Mouse (Mus musculus): ENCODE data around the gene Sema4d.
A peak's percentile ranks its signal among the peaks of the same experiment; 100 is the strongest.

Sema4d gene

GRCm38 (mm10) chr13:51755584-51755983 lies 38.0 kb downstream of the Sema4d start:
- DNase-seq (ENCODE audit: low read depth in 1 of 2, low spot score in 2 of 2): no peak

DNA sequence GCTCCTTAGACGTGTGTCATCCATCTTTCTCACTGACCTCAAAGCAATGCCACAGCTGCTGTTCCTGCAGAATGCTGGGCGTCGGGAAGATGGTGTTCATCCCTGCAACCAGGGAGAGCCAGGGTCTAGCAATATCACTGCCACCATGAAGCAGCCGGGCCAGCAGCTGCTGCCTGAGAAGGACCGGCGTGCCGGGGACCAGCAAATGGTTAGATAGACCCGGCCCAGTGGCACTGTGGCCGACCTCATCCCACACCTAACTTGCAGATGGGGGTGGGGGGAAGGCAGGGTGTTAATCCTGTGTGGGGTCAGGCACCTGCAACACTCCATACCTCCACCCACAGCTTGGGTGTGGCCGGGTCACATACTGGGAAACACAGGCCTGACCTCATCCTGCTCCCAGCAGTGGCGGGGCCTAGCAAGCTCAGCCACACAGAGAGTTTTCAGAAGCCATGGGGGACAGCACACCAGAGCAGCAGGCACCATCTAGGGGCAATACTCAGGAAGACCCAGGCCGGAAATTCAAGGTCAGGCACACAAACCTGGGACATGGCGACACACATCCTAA lies 38.9 kb downstream of the Sema4d start:
- DNase-seq (ENCODE audit: low read depth in 1 of 2, low spot score in 2 of 2): no peak

- DNase-seq (ENCODE audit: low read depth in 1 of 2, low spot score in 2 of 2): no peak
Observed at GRCm38 (mm10) chr13:51753802-51754444, 39.6 kb downstream of the Sema4d start.

DNA sequence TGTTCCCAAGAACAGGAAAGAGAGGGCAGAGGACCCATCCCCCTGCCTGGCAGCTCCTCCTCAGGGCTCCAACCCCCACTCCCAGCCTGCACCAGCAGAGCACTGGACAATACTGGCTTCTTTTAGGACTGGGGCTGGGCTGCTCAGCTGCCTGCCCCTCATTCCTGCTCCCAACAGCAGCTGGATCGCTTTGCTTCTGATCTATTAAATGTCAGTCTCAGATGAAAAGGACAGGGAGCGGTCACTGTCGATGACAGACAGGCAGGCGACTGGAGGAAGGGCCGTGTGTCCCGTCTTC lies 40.4 kb downstream of the Sema4d start:
- DNase-seq (ENCODE audit: low read depth in 1 of 2, low spot score in 2 of 2): no peak

- DNase-seq (ENCODE audit: low read depth in 1 of 2, low spot score in 2 of 2): no peak
Observed at GRCm38 (mm10) chr13:51752346-51753167, 41.0 kb downstream of the Sema4d start.

DNA sequence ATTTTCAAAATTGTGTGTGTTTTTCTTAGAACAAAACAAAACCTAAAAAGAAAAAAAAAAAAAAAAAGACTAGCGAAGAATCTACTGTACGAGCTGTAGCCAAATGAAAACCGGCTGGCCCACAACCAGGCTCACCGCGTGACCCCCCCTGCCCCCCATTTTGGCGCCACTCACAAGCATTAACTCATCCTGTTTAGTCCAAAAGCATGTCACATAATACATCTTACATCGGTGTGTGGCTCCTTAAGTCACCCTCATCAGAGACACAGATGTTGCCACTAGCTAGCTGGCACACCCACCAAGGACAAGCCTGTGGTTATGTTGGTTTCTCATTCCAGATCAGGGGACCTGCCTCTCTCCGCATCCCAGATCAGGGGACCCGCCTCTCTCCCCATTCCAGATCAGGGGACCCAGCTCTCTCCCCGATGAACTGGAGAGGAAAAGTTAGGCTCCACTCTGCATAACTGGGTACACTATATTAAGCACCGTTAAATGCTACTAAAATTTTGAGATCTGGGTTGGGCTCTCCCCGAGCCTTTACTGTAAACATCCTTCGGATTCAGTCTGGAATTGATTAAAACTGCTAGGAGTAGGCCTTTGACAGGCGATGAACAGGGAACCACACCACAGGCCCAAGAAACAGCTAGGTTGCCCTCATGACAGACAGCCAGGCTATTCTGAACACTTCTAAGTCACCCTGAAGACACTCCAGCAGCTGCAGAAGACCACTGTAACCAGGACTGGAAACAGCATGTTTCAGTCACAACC lies 43.8 kb downstream of the Sema4d start:
- no peak for DNase-seq (ENCODE audit: low read depth in 1 of 2, low spot score in 2 of 2)

DNA sequence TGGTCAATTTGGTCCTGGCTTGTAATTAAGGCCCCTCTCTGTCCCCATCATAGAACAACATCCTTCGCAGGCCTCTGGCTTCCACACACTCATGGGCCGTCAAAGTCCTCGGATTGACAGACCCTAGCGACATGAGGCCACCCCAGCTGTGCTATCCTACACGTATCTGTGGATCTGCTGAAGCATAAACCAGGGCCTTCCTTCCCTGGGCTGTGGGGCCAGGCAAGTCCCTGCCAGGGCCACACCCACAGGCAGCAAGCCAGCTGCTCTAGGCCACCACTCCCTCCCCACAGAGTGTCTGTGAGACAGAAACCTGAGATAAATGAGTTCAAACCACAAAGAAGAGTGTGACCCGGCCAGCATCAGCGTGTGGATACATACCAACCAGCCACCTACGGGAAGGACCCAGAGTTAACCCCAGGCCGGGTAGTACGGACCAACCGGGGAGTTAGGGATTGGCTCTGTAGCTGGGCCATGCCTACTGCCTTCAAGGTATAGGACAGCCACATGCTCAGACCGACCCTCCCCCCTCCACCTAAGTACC lies 45.5 kb downstream of the Sema4d start:
- DNase-seq (ENCODE audit: low read depth in 1 of 2, low spot score in 2 of 2): no peak

- no peak for DNase-seq (ENCODE audit: low read depth in 1 of 2, low spot score in 2 of 2)
Observed at GRCm38 (mm10) chr13:51747069-51747468, 46.5 kb downstream of the Sema4d start.

- DNase-seq (ENCODE audit: low read depth in 1 of 2, low spot score in 2 of 2): no peak
Observed at GRCm38 (mm10) chr13:51745862-51746261, 47.7 kb downstream of the Sema4d start.

- no peak for DNase-seq (ENCODE audit: low read depth in 1 of 2, low spot score in 2 of 2)
Observed at GRCm38 (mm10) chr13:51743855-51744254, 49.7 kb downstream of the Sema4d start.

DNA sequence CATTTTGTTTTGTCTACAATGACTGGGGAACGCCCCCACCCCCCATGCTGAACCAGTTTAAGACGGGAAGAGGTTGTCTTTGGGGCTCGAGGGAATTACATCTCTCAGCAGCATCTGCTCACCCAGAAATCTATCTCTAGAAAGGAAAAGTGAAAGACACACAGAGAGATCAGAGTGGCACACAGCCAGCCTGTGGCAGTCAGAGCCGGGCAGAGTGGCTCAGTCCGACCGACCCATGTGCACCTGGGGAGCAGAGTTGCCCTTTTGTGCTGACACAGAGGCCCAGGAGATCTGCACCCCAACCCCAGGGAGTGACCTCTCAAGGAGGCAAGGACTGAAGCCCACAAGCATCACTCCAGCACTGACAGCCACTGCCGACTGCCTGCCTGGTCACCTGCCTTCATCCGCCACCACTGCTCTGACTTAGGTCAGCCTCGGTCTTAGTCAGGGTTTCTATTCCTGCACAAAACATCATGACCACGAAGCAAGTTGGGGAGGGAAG lies 50.9 kb downstream of the Sema4d start:
- peak; percentile 51 to 59 for DNase-seq (ENCODE audit: low read depth in 1 of 2, low spot score in 2 of 2)

DNA sequence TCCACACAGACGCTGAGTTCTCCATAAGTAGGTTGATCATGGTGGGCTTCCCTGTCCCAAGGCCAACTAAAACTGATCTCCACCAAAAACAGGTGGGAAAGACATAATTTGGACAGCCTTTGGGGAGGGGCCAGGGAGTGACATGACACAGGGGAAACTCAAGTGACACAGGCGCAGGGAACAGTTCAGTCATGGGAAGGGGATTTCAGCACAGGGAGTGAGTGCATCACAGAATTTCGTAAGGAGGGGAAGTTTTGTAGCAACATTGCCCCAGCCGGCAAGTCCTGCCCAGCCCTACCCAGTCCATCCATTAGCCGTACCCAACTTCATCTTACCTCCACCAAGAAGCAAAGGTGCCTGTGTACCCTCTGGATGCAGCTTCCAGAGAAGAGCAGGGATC lies 52.8 kb downstream of the Sema4d start:
- DNase-seq (ENCODE audit: low read depth in 1 of 2, low spot score in 2 of 2): peak; percentile 73 to 76

GRCm38 (mm10) chr13:51739713-51740112 lies 53.8 kb downstream of the Sema4d start:
- DNase-seq (ENCODE audit: low read depth in 1 of 2, low spot score in 2 of 2): no peak

- DNase-seq (ENCODE audit: low read depth in 1 of 2, low spot score in 2 of 2): no peak
Observed at GRCm38 (mm10) chr13:51738531-51739117, 54.9 kb downstream of the Sema4d start.

- DNase-seq (ENCODE audit: low read depth in 1 of 2, low spot score in 2 of 2): no peak
Observed at GRCm38 (mm10) chr13:51737949-51738513, 55.5 kb downstream of the Sema4d start.

GRCm38 (mm10) chr13:51737033-51737948 lies 56.3 kb downstream of the Sema4d start:
- no peak for DNase-seq (ENCODE audit: low read depth in 1 of 2, low spot score in 2 of 2)

- peak in 1 of 2 experiments; percentile 48 for DNase-seq (ENCODE audit: low read depth in 1 of 2, low spot score in 2 of 2)
Observed at GRCm38 (mm10) chr13:51736007-51736911, 57.3 kb downstream of the Sema4d start.

DNA sequence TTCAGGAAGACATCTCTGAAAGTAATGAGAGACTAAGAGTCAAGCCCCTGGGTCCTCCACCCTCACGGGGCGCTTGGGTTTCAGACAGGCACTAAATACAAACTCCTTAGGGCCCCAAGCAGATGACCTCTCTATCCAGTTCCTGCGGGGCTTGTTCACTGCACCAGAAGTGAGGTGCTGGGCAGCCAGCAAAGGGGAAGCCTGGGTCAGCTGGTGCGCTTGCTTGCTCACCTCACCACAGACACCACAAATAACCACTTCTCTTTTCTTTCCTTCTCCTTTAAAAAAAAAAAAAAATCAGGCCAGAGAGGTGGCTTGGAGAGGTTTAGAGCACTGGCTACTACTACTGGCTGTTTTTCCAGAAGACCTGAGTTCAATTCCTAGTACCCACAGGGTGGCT lies 59.0 kb downstream of the Sema4d start:
- peak; percentile 75 to 82 for DNase-seq (ENCODE audit: low read depth in 1 of 2, low spot score in 2 of 2)
